Mouse (Mus musculus) A20 (cell line): ENCODE data around the gene Cdyl2.
A peak's percentile ranks its signal among the peaks of the same experiment; 100 is the strongest.

Experiments
- DNase-seq: peaks from one replicate; pipeline ENCODE4 v3.0.0-alpha.2; 2011; ENCODE audit warnings: low read depth, low spot score

Gene Cdyl2

GRCm38 (mm10) chr8:116538763-116539162 lies 194.0 kb downstream of the Cdyl2 start:
- DNase-seq, result no peak

- DNase-seq, result no peak
Observed at GRCm38 (mm10) chr8:116536786-116537185, 196.0 kb downstream of the Cdyl2 start.

GRCm38 (mm10) chr8:116533081-116533480 lies 199.7 kb downstream of the Cdyl2 start:
- peak; percentile 24 for DNase-seq

- DNase-seq, result no peak
Observed at GRCm38 (mm10) chr8:116528736-116529135, 204.1 kb downstream of the Cdyl2 start.

- no peak for DNase-seq
Observed at GRCm38 (mm10) chr8:116524915-116525314, 207.9 kb downstream of the Cdyl2 start.
